Mouse (Mus musculus): ENCODE data around the gene Znrf3.

Gene Znrf3

DNA sequence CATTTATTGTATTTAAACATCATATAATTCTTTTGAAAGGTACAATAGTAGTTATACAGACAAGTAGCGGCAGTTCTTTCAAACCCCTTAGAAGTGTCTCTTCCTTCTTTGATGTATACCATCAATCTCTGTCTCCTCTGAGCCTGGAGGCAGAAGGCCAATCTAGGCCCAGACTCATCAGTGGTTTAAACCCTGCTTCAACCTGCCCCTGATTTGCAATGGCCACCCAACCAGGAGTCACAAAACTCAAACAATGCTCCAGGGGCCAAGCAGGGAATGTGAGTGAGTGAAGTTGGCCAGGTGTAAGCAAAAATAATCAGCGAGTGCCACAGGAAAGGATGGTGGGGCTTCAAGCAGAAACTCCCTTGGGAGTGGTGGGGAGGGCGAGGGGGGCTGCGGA lies 6.1 kb upstream of the Znrf3 start:
- H3K9me3 ChIP-seq (ENCODE audit: low read length), result no peaks in the 10 kb centered on the region
- peaks cover 9% of the 10 kb centered on the region for H3K4me1 ChIP-seq (replicated peaks; ENCODE audit: low read depth, low read length)
- no peaks in the 10 kb centered on the region for H3K36me3 ChIP-seq (ENCODE audit: insufficient read depth, low read length)
- TF ChIP-seq CTCF (conservative IDR thresholded peaks at IDR 0.05; ENCODE audit: low read length), result no peak
- TF ChIP-seq NANOG (IDR thresholded peaks at IDR 0.05; ENCODE audit: borderline replicate concordance, low read length), result no peak
- TF ChIP-seq POU5F1 (IDR thresholded peaks at IDR 0.05; ENCODE audit: borderline replicate concordance, low read length), result no peak
- no peak overlapping the region for H3K4me3 ChIP-seq (replicated peaks; ENCODE audit: low read length)
- H3K27me3 ChIP-seq (ENCODE audit: insufficient read depth, low read length), result peaks cover 35% of the 10 kb centered on the region

DNA sequence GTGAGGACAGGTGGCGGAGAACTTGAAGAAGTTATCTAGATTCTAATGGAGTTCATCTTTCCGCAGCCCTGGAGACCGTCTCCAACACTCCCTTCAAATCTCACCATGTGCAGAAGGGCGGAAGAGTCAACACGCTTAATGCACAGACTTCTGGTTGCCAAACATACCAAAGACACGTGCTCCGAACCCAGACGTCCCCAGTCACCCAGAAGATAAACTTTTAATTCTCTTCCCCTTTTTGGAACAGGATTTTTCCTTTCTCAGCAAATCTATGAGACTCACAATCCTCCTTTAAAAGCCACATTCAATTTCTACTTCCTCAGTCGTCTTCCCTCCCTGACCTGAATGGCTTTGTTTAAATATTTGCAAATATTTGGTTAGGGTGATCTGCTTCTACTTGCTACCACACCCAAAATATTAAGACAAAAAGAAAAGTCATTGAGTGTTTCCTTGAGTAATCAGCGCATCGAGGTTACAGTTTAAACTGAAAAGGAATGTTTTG lies 856 bp upstream of the Znrf3 start:
- no peaks in the 10 kb centered on the region for H3K9me3 ChIP-seq (ENCODE audit: low read length)
- H3K36me3 ChIP-seq (ENCODE audit: insufficient read depth, low read length), result no peaks in the 10 kb centered on the region
- peaks cover 36% of the 10 kb centered on the region for H3K27me3 ChIP-seq (ENCODE audit: insufficient read depth, low read length)
- H3K4me1 ChIP-seq (replicated peaks; ENCODE audit: low read depth, low read length), result peaks cover 27% of the 10 kb centered on the region
- no peak for TF ChIP-seq CTCF (conservative IDR thresholded peaks at IDR 0.05; ENCODE audit: low read length)
- TF ChIP-seq POU5F1 (IDR thresholded peaks at IDR 0.05; ENCODE audit: borderline replicate concordance, low read length), result no peak
- TF ChIP-seq NANOG (IDR thresholded peaks at IDR 0.05; ENCODE audit: borderline replicate concordance, low read length), result no peak
- H3K4me3 ChIP-seq (replicated peaks; ENCODE audit: low read length), result peak overlapping the region; percentile 85

DNA sequence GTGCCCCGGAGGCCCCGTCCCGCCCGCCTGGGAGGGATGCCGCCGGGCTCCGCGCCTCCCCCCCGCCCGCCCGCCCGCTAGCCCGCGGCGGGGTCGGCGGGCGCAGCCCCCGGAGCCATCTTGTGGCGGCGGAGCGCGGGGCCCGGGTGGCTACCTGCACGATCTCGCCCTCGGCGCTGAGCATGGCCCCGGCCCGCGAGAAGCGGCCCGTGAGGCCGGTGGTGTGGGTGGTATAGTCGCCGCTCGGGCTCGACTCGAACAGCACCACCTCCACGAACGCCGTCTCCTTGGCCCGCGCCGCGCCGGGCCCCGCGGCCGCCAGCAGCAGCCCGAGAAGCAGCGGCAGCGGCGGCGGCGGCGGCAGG lies 431 bp downstream of the Znrf3 start:
- Histone ChIP-seq H3K4me1 (replicated peaks; ENCODE audit: low read depth, low read length) (peaks cover 27% of the 10 kb centered on the region), H3K27me3 (ENCODE audit: insufficient read depth, low read length) (peaks cover 36% of the 10 kb centered on the region), H3K36me3 (ENCODE audit: insufficient read depth, low read length) (peaks cover 3% of the 10 kb centered on the region; the same call in 1 of the 2 replicates), H3K4me3 (replicated peaks; ENCODE audit: low read length) (peak overlapping the region; percentile 85), H3K9me3 (ENCODE audit: low read length) (no peaks in the 10 kb centered on the region)
- TF ChIP-seq POU5F1 (IDR thresholded peaks at IDR 0.05; ENCODE audit: borderline replicate concordance, low read length) (no peak), CTCF (conservative IDR thresholded peaks at IDR 0.05; ENCODE audit: low read length) (no peak), NANOG (IDR thresholded peaks at IDR 0.05; ENCODE audit: borderline replicate concordance, low read length) (no peak)

DNA sequence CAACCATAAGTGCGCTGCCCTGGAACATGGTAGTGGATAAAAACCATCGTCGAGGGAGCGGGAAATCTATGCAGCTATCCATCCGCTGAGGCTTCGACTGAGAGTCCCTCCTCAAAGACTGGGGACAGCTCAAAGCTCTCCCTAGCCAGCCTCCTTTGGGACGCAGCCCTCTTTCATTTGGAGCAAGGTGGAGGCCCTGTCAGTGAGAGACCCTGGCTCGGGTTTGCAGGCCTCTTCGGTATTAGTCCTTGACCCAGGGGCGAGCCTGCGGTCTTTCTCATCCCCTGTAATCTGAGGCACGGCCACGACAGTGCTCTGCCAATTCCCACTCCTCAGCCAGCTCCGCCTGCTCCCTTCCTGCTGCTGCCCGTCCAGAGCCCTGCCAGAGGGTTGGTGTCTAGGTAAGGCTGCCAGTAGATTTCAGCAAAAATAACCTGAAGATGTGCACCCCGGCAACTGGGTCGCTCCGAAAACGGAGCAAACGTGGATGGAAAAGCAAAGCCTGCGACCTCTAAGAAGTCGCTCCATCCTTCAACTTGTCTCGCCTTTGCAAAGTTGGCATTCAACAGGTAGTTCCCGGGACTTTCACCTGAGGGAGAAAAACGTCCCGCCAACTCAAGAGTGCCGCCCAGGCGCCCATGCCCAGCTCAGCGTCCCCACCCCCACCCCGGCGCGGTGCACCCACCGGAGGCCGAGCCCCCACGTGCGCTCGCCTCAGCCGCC lies 975 bp downstream of the Znrf3 start:
- peaks cover 33% of the 10 kb centered on the region for H3K27me3 ChIP-seq (ENCODE audit: insufficient read depth, low read length)
- H3K4me3 ChIP-seq (replicated peaks; ENCODE audit: low read length), result peak overlapping the region; percentile 85
- H3K4me1 ChIP-seq (replicated peaks; ENCODE audit: low read depth, low read length), result peaks cover 27% of the 10 kb centered on the region
- no peaks in the 10 kb centered on the region for H3K9me3 ChIP-seq (ENCODE audit: low read length)
- no peak for TF ChIP-seq NANOG (IDR thresholded peaks at IDR 0.05; ENCODE audit: borderline replicate concordance, low read length)
- TF ChIP-seq POU5F1 (IDR thresholded peaks at IDR 0.05; ENCODE audit: borderline replicate concordance, low read length), result no peak
- no peak for TF ChIP-seq CTCF (conservative IDR thresholded peaks at IDR 0.05; ENCODE audit: low read length)
- peaks cover 4% of the 10 kb centered on the region; the same call in 1 of the 2 replicates for H3K36me3 ChIP-seq (ENCODE audit: insufficient read depth, low read length)

DNA sequence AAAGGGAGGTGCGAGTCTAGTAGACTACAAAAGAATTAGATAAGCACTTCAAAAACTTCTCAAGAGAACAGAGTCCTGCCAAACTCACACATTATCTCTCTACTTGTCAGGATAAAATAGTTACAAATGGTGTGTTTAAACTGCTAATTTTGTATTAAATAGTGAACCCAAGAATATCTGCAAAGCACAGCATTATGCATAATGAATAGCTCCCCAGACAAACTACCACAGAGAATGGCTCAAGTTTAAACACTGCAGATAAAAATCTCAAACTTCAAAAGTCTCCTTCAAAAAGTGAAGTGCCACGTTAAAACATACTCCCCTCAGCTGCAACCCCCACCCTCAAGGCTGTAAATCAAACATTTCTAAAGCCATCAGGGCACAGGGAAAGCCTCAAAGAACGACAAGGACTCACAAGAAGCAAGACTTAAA lies 2.0 kb downstream of the Znrf3 start:
- no peaks in the 10 kb centered on the region for H3K9me3 ChIP-seq (ENCODE audit: low read length)
- peak overlapping the region; percentile 85; the same call in 1 of the 2 replicates for H3K4me3 ChIP-seq (replicated peaks; ENCODE audit: low read length)
- peaks cover 27% of the 10 kb centered on the region for H3K4me1 ChIP-seq (replicated peaks; ENCODE audit: low read depth, low read length)
- peaks cover 24% of the 10 kb centered on the region for H3K27me3 ChIP-seq (ENCODE audit: insufficient read depth, low read length)
- peaks cover 4% of the 10 kb centered on the region; the same call in 1 of the 2 replicates for H3K36me3 ChIP-seq (ENCODE audit: insufficient read depth, low read length)
- TF ChIP-seq POU5F1 (IDR thresholded peaks at IDR 0.05; ENCODE audit: borderline replicate concordance, low read length), result no peak
- TF ChIP-seq CTCF (conservative IDR thresholded peaks at IDR 0.05; ENCODE audit: low read length), result no peak
- no peak for TF ChIP-seq NANOG (IDR thresholded peaks at IDR 0.05; ENCODE audit: borderline replicate concordance, low read length)

DNA sequence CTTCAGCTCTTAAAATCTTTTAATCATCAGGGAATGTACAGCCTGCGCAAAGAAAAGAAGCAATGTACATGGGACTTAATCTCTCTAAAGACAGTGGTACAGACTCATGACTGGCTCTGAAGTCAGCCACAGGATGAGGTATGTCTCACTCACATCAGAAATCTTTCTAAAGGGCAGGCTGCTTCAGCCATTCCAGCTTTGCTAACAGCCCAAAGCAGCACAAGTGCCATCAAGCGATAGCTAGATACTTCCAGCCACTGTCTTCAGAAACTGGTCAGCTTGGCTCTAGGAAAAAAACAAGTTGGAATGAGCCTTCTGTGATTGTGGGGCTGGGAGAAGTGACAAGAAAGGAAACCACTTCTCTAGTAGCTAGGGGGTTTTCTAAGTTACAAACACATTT lies 7.0 kb downstream of the Znrf3 start:
- Histone ChIP-seq H3K9me3 (ENCODE audit: low read length) (no peaks in the 10 kb centered on the region), H3K27me3 (ENCODE audit: insufficient read depth, low read length) (peaks cover under 1% of the 10 kb centered on the region), H3K36me3 (ENCODE audit: insufficient read depth, low read length) (peaks cover 10% of the 10 kb centered on the region; the same call in 1 of the 2 replicates), H3K4me3 (replicated peaks; ENCODE audit: low read length) (no peak overlapping the region), H3K4me1 (replicated peaks; ENCODE audit: low read depth, low read length) (peaks cover 20% of the 10 kb centered on the region)
- no peak for TF ChIP-seq POU5F1 (IDR thresholded peaks at IDR 0.05; ENCODE audit: borderline replicate concordance, low read length)
- no peak for TF ChIP-seq CTCF (conservative IDR thresholded peaks at IDR 0.05; ENCODE audit: low read length)
- no peak for TF ChIP-seq NANOG (IDR thresholded peaks at IDR 0.05; ENCODE audit: borderline replicate concordance, low read length)

DNA sequence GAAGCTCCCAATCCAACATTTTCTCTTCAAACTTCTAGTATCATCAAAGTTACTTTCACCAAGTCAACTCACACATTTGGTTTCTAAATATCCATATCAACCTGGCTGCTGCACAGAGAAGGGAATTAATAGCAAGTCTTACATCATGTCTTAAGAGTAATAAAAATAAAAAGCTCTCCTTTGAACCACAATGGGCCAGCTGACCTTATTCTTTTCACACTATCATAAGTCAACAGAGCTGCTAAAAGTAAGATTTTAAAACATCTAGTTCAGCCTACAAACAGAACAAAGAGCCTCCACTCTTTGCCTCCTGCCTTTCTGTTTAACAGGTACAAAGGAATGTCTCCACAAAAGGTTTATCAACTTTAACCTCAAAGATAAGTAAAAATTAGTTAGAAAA lies 7.7 kb downstream of the Znrf3 start:
- Histone ChIP-seq H3K4me3 (replicated peaks; ENCODE audit: low read length) (no peak overlapping the region), H3K36me3 (ENCODE audit: insufficient read depth, low read length) (peaks cover 10% of the 10 kb centered on the region; the same call in 1 of the 2 replicates), H3K4me1 (replicated peaks; ENCODE audit: low read depth, low read length) (peaks cover 15% of the 10 kb centered on the region), H3K9me3 (ENCODE audit: low read length) (no peaks in the 10 kb centered on the region), H3K27me3 (ENCODE audit: insufficient read depth, low read length) (no peaks in the 10 kb centered on the region)
- TF ChIP-seq NANOG (IDR thresholded peaks at IDR 0.05; ENCODE audit: borderline replicate concordance, low read length) (no peak), POU5F1 (IDR thresholded peaks at IDR 0.05; ENCODE audit: borderline replicate concordance, low read length) (no peak), CTCF (conservative IDR thresholded peaks at IDR 0.05; ENCODE audit: low read length) (no peak)

DNA sequence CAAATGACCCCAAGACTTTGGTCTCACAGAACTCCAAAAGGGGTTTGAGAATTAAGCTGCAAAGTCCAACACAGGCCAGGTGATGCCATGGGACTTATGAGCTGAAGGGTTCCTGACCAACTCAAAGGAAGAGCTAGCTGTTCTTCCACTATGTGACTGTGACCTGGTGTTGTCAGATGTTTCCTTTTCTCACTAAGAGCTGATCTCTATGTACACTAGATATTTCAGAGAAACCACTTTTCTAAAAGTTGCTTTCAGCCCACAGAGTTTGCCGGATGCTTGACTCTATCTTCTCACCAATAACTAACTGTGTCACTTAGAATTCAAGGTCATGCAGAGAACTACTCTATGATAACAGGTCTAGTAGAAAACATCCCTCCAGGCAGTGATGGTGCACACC lies 9.2 kb downstream of the Znrf3 start:
- Histone ChIP-seq H3K36me3 (ENCODE audit: insufficient read depth, low read length) (peaks cover 10% of the 10 kb centered on the region; the same call in 1 of the 2 replicates), H3K4me1 (replicated peaks; ENCODE audit: low read depth, low read length) (peaks cover 27% of the 10 kb centered on the region), H3K4me3 (replicated peaks; ENCODE audit: low read length) (no peak overlapping the region), H3K9me3 (ENCODE audit: low read length) (no peaks in the 10 kb centered on the region), H3K27me3 (ENCODE audit: insufficient read depth, low read length) (no peaks in the 10 kb centered on the region)
- TF ChIP-seq POU5F1 (IDR thresholded peaks at IDR 0.05; ENCODE audit: borderline replicate concordance, low read length) (no peak), NANOG (IDR thresholded peaks at IDR 0.05; ENCODE audit: borderline replicate concordance, low read length) (no peak), CTCF (conservative IDR thresholded peaks at IDR 0.05; ENCODE audit: low read length) (no peak)

Measured in E14TG2a.4 (cell line).